Mouse (Mus musculus) small intestine, adult 2 months (tissue): ENCODE measurements around the gene Bckdk. TPM values are rescaled to one million over a fixed set of nuclear protein-coding genes. Genes with fewer than 3 reads are reported as not detected.

Experiments used
- H3K27ac ChIP-seq: fragments of 200-500 bp; 2 replicates; pipeline ENCODE4 v1.5.1; 2012; ENCODE audit warnings: low read depth, low read length, control low read depth, inconsistent platforms; ENCODE audit not compliant: insufficient read depth
- H3K27me3 ChIP-seq: fragments of 200-500 bp; 2 replicates; pipeline ENCODE4 v1.6.1; 2012; ENCODE audit warnings: mild to moderate bottlenecking, moderate library complexity, low read length, inconsistent platforms; ENCODE audit not compliant: control insufficient read depth, insufficient read depth
- H3K36me3 ChIP-seq: fragments of 200-500 bp; 2 replicates; pipeline ENCODE4 v1.6.1; 2012; ENCODE audit warnings: mild to moderate bottlenecking, low read length, control low read depth, inconsistent platforms; ENCODE audit not compliant: control insufficient read depth, insufficient read depth
- H3K4me1 ChIP-seq: fragments of 200-500 bp; 2 replicates; pipeline ENCODE4 v1.6.1; 2012; ENCODE audit warnings: low read length, inconsistent platforms, mixed read lengths; ENCODE audit not compliant: control insufficient read depth, insufficient read depth, insufficient read length
- H3K4me3 ChIP-seq: fragments of 200-500 bp; 2 replicates; pipeline ENCODE4 v1.5.1; 2012; ENCODE audit warnings: low read depth, mild to moderate bottlenecking, control low read depth, inconsistent platforms, low read length, moderate library complexity
- CTCF ChIP-seq: fragments of 200-500 bp; IDR thresholded peaks from 2 replicates; pipeline ENCODE4 v1.5.1; 2012; ENCODE audit warnings: low read depth, mild to moderate bottlenecking, control low read depth, inconsistent platforms, low read length, moderate library complexity, mixed read lengths; ENCODE audit not compliant: insufficient replicate concordance, insufficient read length; ENCODE audit errors: extremely low read depth
- POLR2A ChIP-seq: fragments of 200-500 bp; IDR thresholded peaks from 2 replicates; pipeline ENCODE4 v1.6.1; 2012; ENCODE audit warnings: low read depth, mild to moderate bottlenecking, control low read depth, inconsistent platforms, low read length, moderate library complexity
- WGBS: fragments of 180-500 bp; shearing (Covaris S2); methylation state at CpG from one replicate; pipeline ENCODE4 v1.1.7; 2018; 5-methylcytosine and 5-hydroxymethylcytosine counted together
- polyA plus RNA-seq: library from polyadenylated mRNA; depleted of rRNA; stranded (reverse); fragments of >200 nt; gene quantifications from 2 replicates; pipeline ENCODE4 v1.2.3, GENCODE M21; 2012; rRNA removed

Gene Bckdk
- polyA plus RNA-seq = 54.4 and 68.3 TPM in 2 replicates

GRCm38 (mm10) chr7:127903971-127904796 lies at the start of gene Bckdk:
Bckdk (plus strand) TSS chr7:127904082.
- peak; percentile 64 for TF ChIP-seq POLR2A
- TF ChIP-seq CTCF = no peak
- Histone ChIP-seq H3K4me1 (peaks cover 15% of the 10 kb centered on the region), H3K36me3 (peaks cover 22% of the 10 kb centered on the region), H3K27ac (peak within 1 kb of the TSS; percentile 36), H3K4me3 (peak within 1 kb of the TSS; percentile 94), H3K27me3 (no peaks in the 10 kb centered on the region)
- 5% methylated on average over 38 of the region's 38 CpGs for WGBS

GRCm38 (mm10) chr7:127858258-127858657 lies 45.6 kb upstream of the Bckdk start:
- H3K27me3 ChIP-seq = no peaks in the 10 kb centered on the region
- no peak overlapping the region for H3K27ac ChIP-seq
- H3K36me3 ChIP-seq = no peaks in the 10 kb centered on the region
- WGBS = 82% methylated on average over 6 of the region's 6 CpGs
- H3K4me1 ChIP-seq = no peaks in the 10 kb centered on the region
- no peak for TF ChIP-seq POLR2A
- TF ChIP-seq CTCF = no peak
- no peak overlapping the region for H3K4me3 ChIP-seq

- Histone ChIP-seq H3K27me3 (no peaks in the 10 kb centered on the region), H3K4me3 (no peak overlapping the region), H3K27ac (no peak overlapping the region), H3K36me3 (peaks cover 27% of the 10 kb centered on the region), H3K4me1 (no peaks in the 10 kb centered on the region)
- TF ChIP-seq CTCF (no peak), POLR2A (no peak)
- WGBS = 95% methylated on average over 12 of the region's 12 CpGs
These were observed 37.4 kb upstream of the Bckdk start for GRCm38 (mm10) chr7:127866434-127866833.

- Histone ChIP-seq H3K4me1 (no peaks in the 10 kb centered on the region; the same call in 1 of the 2 replicates), H3K27ac (no peak overlapping the region), H3K27me3 (no peaks in the 10 kb centered on the region), H3K4me3 (no peak overlapping the region), H3K36me3 (peaks cover 27% of the 10 kb centered on the region)
- WGBS = 96% methylated on average over 18 of the region's 18 CpGs
- TF ChIP-seq CTCF (no peak), POLR2A (no peak)
These were observed 36.2 kb upstream of the Bckdk start for GRCm38 (mm10) chr7:127867641-127868040.

GRCm38 (mm10) chr7:127869149-127869810 lies 34.6 kb upstream of the Bckdk start:
- H3K4me3 ChIP-seq = no peak overlapping the region
- no peaks in the 10 kb centered on the region; the same call in 1 of the 2 replicates for H3K4me1 ChIP-seq
- H3K27ac ChIP-seq = no peak overlapping the region
- WGBS = 66% methylated on average over 3 of the region's 3 CpGs
- H3K36me3 ChIP-seq = peaks cover 27% of the 10 kb centered on the region
- no peaks in the 10 kb centered on the region for H3K27me3 ChIP-seq
- TF ChIP-seq POLR2A (no peak), CTCF (no peak)

GRCm38 (mm10) chr7:127870136-127870821 lies 33.6 kb upstream of the Bckdk start:
- no peak overlapping the region for H3K27ac ChIP-seq
- H3K27me3 ChIP-seq = no peaks in the 10 kb centered on the region
- no peak overlapping the region for H3K4me3 ChIP-seq
- 63% methylated on average over 5 of the region's 5 CpGs for WGBS
- peaks cover 24% of the 10 kb centered on the region for H3K36me3 ChIP-seq
- H3K4me1 ChIP-seq = no peaks in the 10 kb centered on the region; the same call in 1 of the 2 replicates
- no peak for TF ChIP-seq POLR2A
- no peak for TF ChIP-seq CTCF
